Mouse (Mus musculus): ENCODE measurements at regions not wholly inside any gene's neighbourhood (a gene's known extent, or its start where the extent isn't known, plus 50 kb on each side); places are given as distances from the start of the nearest gene placed in this dataset.

- H3K36me3 ChIP-seq (replicated peaks in 1 of 2; ENCODE audit: control insufficient read depth in 1 of 2, insufficient read depth in 1 of 2, low read length in 1 of 2), result no peaks in the 10 kb centered on the region
- H3K79me2 ChIP-seq (replicated peaks; ENCODE audit: control insufficient read depth, extremely low read depth, insufficient read depth, poor library complexity, severe bottlenecking), result no peaks in the 10 kb centered on the region
- H3K27ac ChIP-seq (ENCODE audit: insufficient read depth, low read depth), result no peak overlapping the region
- TF ChIP-seq SIN3A (IDR thresholded peaks at IDR 0.05; ENCODE audit: low read length), result no peak
- no peak for TF ChIP-seq ELF1 (IDR thresholded peaks at IDR 0.05; ENCODE audit: low read depth, low read length)
- TF ChIP-seq ETS1 (conservative IDR thresholded peaks at IDR 0.05; ENCODE audit: low read depth, low read length), result no peak
- TF ChIP-seq EP300 (IDR thresholded peaks at IDR 0.05; ENCODE audit: low read length), result no peak
- TF ChIP-seq RCOR1 (conservative IDR thresholded peaks at IDR 0.05; ENCODE audit: low read depth, low read length), result no peak
- no peak for TF ChIP-seq MAX (IDR thresholded peaks at IDR 0.05; ENCODE audit: low read length)
- no peak for TF ChIP-seq CHD2 (IDR thresholded peaks at IDR 0.05; ENCODE audit: low read length)
- no peak for TF ChIP-seq JUND (conservative IDR thresholded peaks at IDR 0.05; ENCODE audit: low read depth, low read length)
- TF ChIP-seq KAT2A (IDR thresholded peaks at IDR 0.05; ENCODE audit: insufficient replicate concordance, low read length), result no peak
- no peak for TF ChIP-seq UBTF (IDR thresholded peaks at IDR 0.05; ENCODE audit: low read depth, low read length)
- TF ChIP-seq NELFE (IDR thresholded peaks at IDR 0.05; ENCODE audit: low read depth, low read length), result no peak
- no peak overlapping the region for H3K4me2 ChIP-seq (ENCODE audit: insufficient read depth, low read depth, poor library complexity, severe bottlenecking)
- in situ Hi-C loops (cut with MboI; ENCODE audit: low pct_ligation_motif_present, low pct_unique_long_range_greater_than_20kb, low sequenced_read_pairs), result no loop called here
- dilution Hi-C loops (cut with MboI; ENCODE audit: extremely low pct_ligation_motif_present, extremely low pct_unique_long_range_greater_than_20kb, low sequenced_read_pairs), result no loop called here
- no peak overlapping the region for H3K9ac ChIP-seq (ENCODE audit: insufficient read depth, low read depth)
- no peak overlapping the region for H3K4me3 ChIP-seq (replicated peaks in 1 of 3; ENCODE audit: low read depth in 2 of 3, low read length in 2 of 3, poor library complexity in 1 of 3)
- DNase-seq (ENCODE audit: extremely low read depth), result no peak
- H3K27me3 ChIP-seq (replicated peaks), result no peaks in the 10 kb centered on the region
- no peaks in the 10 kb centered on the region for H3K9me3 ChIP-seq (replicated peaks; ENCODE audit: low read length)
- no peaks in the 10 kb centered on the region; a peak in 1 of 4 replicates for H3K4me1 ChIP-seq (ENCODE audit: control insufficient read depth in 1 of 2, insufficient read depth in 2 of 2)
These were observed 259.0 kb upstream of the Far2 start for GRCm38 (mm10) chr6:147788095-147788494.

DNA sequence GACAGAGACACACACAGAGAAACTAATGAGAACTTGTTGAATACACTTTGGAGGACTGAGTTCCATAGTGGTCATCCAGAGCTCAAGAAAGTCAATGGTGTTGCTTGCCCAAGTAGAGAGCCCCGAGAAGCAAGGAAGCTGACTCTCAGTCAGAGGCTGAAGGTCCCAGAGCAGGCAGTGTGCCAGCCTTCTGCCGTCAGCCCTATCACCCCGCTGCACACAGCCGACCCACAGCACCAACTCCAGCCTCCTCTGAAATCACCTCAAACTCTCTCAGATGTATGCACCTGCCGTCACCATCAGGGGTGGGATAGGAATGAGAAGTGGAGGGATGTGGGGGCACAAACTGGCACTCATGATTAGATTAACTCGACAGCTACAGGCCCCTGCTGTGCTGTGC, 257.9 kb upstream of the Far2 start:
- dilution Hi-C loops (cut with MboI; ENCODE audit: extremely low pct_ligation_motif_present, extremely low pct_unique_long_range_greater_than_20kb, low sequenced_read_pairs) (no loop called here), in situ Hi-C loops (cut with MboI; ENCODE audit: low pct_ligation_motif_present, low pct_unique_long_range_greater_than_20kb, low sequenced_read_pairs) (no loop called here)
- TF ChIP-seq POLR2AphosphoS2 (IDR thresholded peaks at IDR 0.05; ENCODE audit: low read depth, low read length) (no peak), MXI1 (IDR thresholded peaks at IDR 0.05; ENCODE audit: low read depth, low read length) (no peak), ZMIZ1 (IDR thresholded peaks at IDR 0.05; ENCODE audit: low read depth, low read length) (no peak), GABPA (IDR thresholded peaks at IDR 0.05; ENCODE audit: insufficient replicate concordance, low read depth, low read length) (no peak), ZNF384 (IDR thresholded peaks at IDR 0.05; ENCODE audit: low read depth, low read length) (no peak), TCF12 (IDR thresholded peaks at IDR 0.05; ENCODE audit: low read depth, low read length) (no peak)
- Histone ChIP-seq H3K27me3 (replicated peaks) (no peaks in the 10 kb centered on the region), H3K9me3 (replicated peaks; ENCODE audit: low read length) (no peaks in the 10 kb centered on the region), H3K4me1 (ENCODE audit: control insufficient read depth in 1 of 2, insufficient read depth in 2 of 2) (no peaks in the 10 kb centered on the region; a peak in 1 of 4 replicates), H3K36me3 (replicated peaks in 1 of 2; ENCODE audit: control insufficient read depth in 1 of 2, insufficient read depth in 1 of 2, low read length in 1 of 2) (no peaks in the 10 kb centered on the region), H3K4me3 (replicated peaks in 1 of 3; ENCODE audit: low read depth in 2 of 3, low read length in 2 of 3, poor library complexity in 1 of 3) (no peak overlapping the region), H3K9ac (ENCODE audit: insufficient read depth, low read depth) (no peak overlapping the region), H3K79me2 (replicated peaks; ENCODE audit: control insufficient read depth, extremely low read depth, insufficient read depth, poor library complexity, severe bottlenecking) (no peaks in the 10 kb centered on the region), H3K4me2 (ENCODE audit: insufficient read depth, low read depth, poor library complexity, severe bottlenecking) (no peak overlapping the region), H3K27ac (ENCODE audit: insufficient read depth, low read depth) (no peak overlapping the region)
- DNase-seq (ENCODE audit: extremely low read depth), result no peak

All from CH12.LX (cell line).